Mouse (Mus musculus): ENCODE measurements at regions not wholly inside any gene's neighbourhood (a gene's known extent, or its start where the extent isn't known, plus 50 kb on each side); places are given as distances from the start of the nearest gene placed in this dataset.

GRCm38 (mm10) chr15:68428444-68429228, 1927.9 kb upstream of the Lrrc6 start:
- no peaks in the 10 kb centered on the region for H3K4me1 ChIP-seq
- peak; percentile 29; the same call in 1 of the 2 replicates for ATAC-seq (ENCODE audit: low FRiP score, low read depth)
- no peak overlapping the region for H3K9ac ChIP-seq
- WGBS, result 23% methylated on average over 6 of the region's 6 CpGs
- H3K27me3 ChIP-seq (replicated peaks), result no peaks in the 10 kb centered on the region
- no peaks in the 10 kb centered on the region for H3K9me3 ChIP-seq
- H3K4me3 ChIP-seq, result no peak overlapping the region
- H3K27ac ChIP-seq, result no peak overlapping the region
- H3K36me3 ChIP-seq, result no peaks in the 10 kb centered on the region
- H3K4me2 ChIP-seq (replicated peaks), result no peak overlapping the region

- Histone ChIP-seq H3K27ac (no peak overlapping the region), H3K9ac (no peak overlapping the region), H3K4me2 (replicated peaks) (no peak overlapping the region), H3K27me3 (replicated peaks) (no peaks in the 10 kb centered on the region), H3K9me3 (no peaks in the 10 kb centered on the region), H3K36me3 (no peaks in the 10 kb centered on the region), H3K4me3 (no peak overlapping the region), H3K4me1 (no peaks in the 10 kb centered on the region)
- WGBS, result 13% methylated on average over 1 of the region's 1 CpGs
- ATAC-seq (ENCODE audit: low FRiP score, low read depth), result no peak
These were observed 1916.4 kb upstream of the Lrrc6 start for GRCm38 (mm10) chr15:68417142-68417541.

GRCm38 (mm10) chr15:68415401-68415925, 1914.8 kb upstream of the Lrrc6 start:
- Histone ChIP-seq H3K9me3 (no peaks in the 10 kb centered on the region), H3K4me3 (no peak overlapping the region), H3K27me3 (replicated peaks) (no peaks in the 10 kb centered on the region), H3K27ac (no peak overlapping the region), H3K4me1 (no peaks in the 10 kb centered on the region), H3K9ac (no peak overlapping the region), H3K4me2 (replicated peaks) (no peak overlapping the region), H3K36me3 (no peaks in the 10 kb centered on the region)
- WGBS, result 43% methylated on average over 3 of the region's 3 CpGs
- 0 out of 2 replicates have a peak, but pooled peaks have one; percentile 33 for ATAC-seq (ENCODE audit: low FRiP score, low read depth)

GRCm38 (mm10) chr15:68414047-68414446, 1913.3 kb upstream of the Lrrc6 start:
- H3K4me3 ChIP-seq, result no peak overlapping the region
- no peak for ATAC-seq (ENCODE audit: low FRiP score, low read depth)
- no peaks in the 10 kb centered on the region for H3K9me3 ChIP-seq
- H3K9ac ChIP-seq, result no peak overlapping the region
- no peak overlapping the region for H3K27ac ChIP-seq
- H3K4me1 ChIP-seq, result no peaks in the 10 kb centered on the region
- no peaks in the 10 kb centered on the region for H3K27me3 ChIP-seq (replicated peaks)
- WGBS, result 67% methylated on average over 4 of the region's 4 CpGs
- no peak overlapping the region for H3K4me2 ChIP-seq (replicated peaks)
- H3K36me3 ChIP-seq, result no peaks in the 10 kb centered on the region

GRCm38 (mm10) chr15:68412697-68413096, 1912.0 kb upstream of the Lrrc6 start:
- no peaks in the 10 kb centered on the region for H3K4me1 ChIP-seq
- ATAC-seq (ENCODE audit: low FRiP score, low read depth), result no peak
- H3K9me3 ChIP-seq, result no peaks in the 10 kb centered on the region
- H3K36me3 ChIP-seq, result no peaks in the 10 kb centered on the region
- 89% methylated on average over 2 of the region's 2 CpGs for WGBS
- H3K27me3 ChIP-seq (replicated peaks), result no peaks in the 10 kb centered on the region
- no peak overlapping the region for H3K4me2 ChIP-seq (replicated peaks)
- no peak overlapping the region for H3K9ac ChIP-seq
- no peak overlapping the region for H3K27ac ChIP-seq
- H3K4me3 ChIP-seq, result no peak overlapping the region

GRCm38 (mm10) chr15:68412156-68412555, 1911.4 kb upstream of the Lrrc6 start:
- no peak for ATAC-seq (ENCODE audit: low FRiP score, low read depth)
- Histone ChIP-seq H3K9ac (no peak overlapping the region), H3K9me3 (no peaks in the 10 kb centered on the region), H3K4me1 (no peaks in the 10 kb centered on the region), H3K4me3 (no peak overlapping the region), H3K36me3 (no peaks in the 10 kb centered on the region), H3K27ac (no peak overlapping the region), H3K4me2 (replicated peaks) (no peak overlapping the region), H3K27me3 (replicated peaks) (no peaks in the 10 kb centered on the region)
- WGBS, result 93% methylated on average over 3 of the region's 3 CpGs

- Histone ChIP-seq H3K4me1 (no peaks in the 10 kb centered on the region), H3K9me3 (no peaks in the 10 kb centered on the region), H3K4me3 (no peak overlapping the region), H3K36me3 (no peaks in the 10 kb centered on the region), H3K27ac (no peak overlapping the region), H3K27me3 (replicated peaks) (no peaks in the 10 kb centered on the region), H3K4me2 (replicated peaks) (no peak overlapping the region), H3K9ac (no peak overlapping the region)
- no peak for ATAC-seq (ENCODE audit: low FRiP score, low read depth)
- 94% methylated on average over 3 of the region's 3 CpGs for WGBS
These were observed 1902.9 kb upstream of the Lrrc6 start for GRCm38 (mm10) chr15:68403554-68404070.

- Histone ChIP-seq H3K4me3 (no peak overlapping the region), H3K36me3 (no peaks in the 10 kb centered on the region), H3K9ac (no peak overlapping the region), H3K27me3 (replicated peaks) (no peaks in the 10 kb centered on the region), H3K27ac (no peak overlapping the region), H3K4me2 (replicated peaks) (no peak overlapping the region), H3K4me1 (no peaks in the 10 kb centered on the region), H3K9me3 (no peaks in the 10 kb centered on the region)
- ATAC-seq (ENCODE audit: low FRiP score, low read depth), result no peak
- 73% methylated on average over 1 of the region's 1 CpGs for WGBS
These were observed 1901.0 kb upstream of the Lrrc6 start for GRCm38 (mm10) chr15:68401726-68402125.

- H3K9ac ChIP-seq, result no peak overlapping the region
- 92% methylated on average over 4 of the region's 4 CpGs for WGBS
- H3K4me3 ChIP-seq, result no peak overlapping the region
- H3K27me3 ChIP-seq (replicated peaks), result no peaks in the 10 kb centered on the region
- H3K27ac ChIP-seq, result no peak overlapping the region
- ATAC-seq (ENCODE audit: low FRiP score, low read depth), result no peak
- no peak overlapping the region for H3K4me2 ChIP-seq (replicated peaks)
- no peaks in the 10 kb centered on the region for H3K36me3 ChIP-seq
- no peaks in the 10 kb centered on the region for H3K9me3 ChIP-seq
- no peaks in the 10 kb centered on the region for H3K4me1 ChIP-seq
These were observed 1900.3 kb upstream of the Lrrc6 start for GRCm38 (mm10) chr15:68401006-68401405.

- H3K9me3 ChIP-seq, result no peaks in the 10 kb centered on the region
- H3K9ac ChIP-seq, result no peak overlapping the region
- 94% methylated on average over 6 of the region's 6 CpGs for WGBS
- no peak overlapping the region for H3K27ac ChIP-seq
- no peak for ATAC-seq (ENCODE audit: low FRiP score, low read depth)
- no peaks in the 10 kb centered on the region for H3K36me3 ChIP-seq
- H3K4me1 ChIP-seq, result no peaks in the 10 kb centered on the region
- no peaks in the 10 kb centered on the region for H3K27me3 ChIP-seq (replicated peaks)
- H3K4me2 ChIP-seq (replicated peaks), result no peak overlapping the region
- H3K4me3 ChIP-seq, result no peak overlapping the region
These were observed 1895.9 kb upstream of the Lrrc6 start for GRCm38 (mm10) chr15:68396566-68396965.

GRCm38 (mm10) chr15:68394749-68395148, 1894.0 kb upstream of the Lrrc6 start:
- no peak overlapping the region for H3K4me3 ChIP-seq
- 0 out of 2 replicates have a peak, but pooled peaks have one; percentile 25 for ATAC-seq (ENCODE audit: low FRiP score, low read depth)
- no peaks in the 10 kb centered on the region for H3K4me1 ChIP-seq
- no peak overlapping the region for H3K27ac ChIP-seq
- no peak overlapping the region for H3K9ac ChIP-seq
- H3K4me2 ChIP-seq (replicated peaks), result no peak overlapping the region
- WGBS, result 86% methylated on average over 1 of the region's 1 CpGs
- no peaks in the 10 kb centered on the region for H3K27me3 ChIP-seq (replicated peaks)
- H3K36me3 ChIP-seq, result no peaks in the 10 kb centered on the region
- H3K9me3 ChIP-seq, result no peaks in the 10 kb centered on the region

GRCm38 (mm10) chr15:68394157-68394556, 1893.4 kb upstream of the Lrrc6 start:
- H3K9me3 ChIP-seq, result no peaks in the 10 kb centered on the region
- no peak for ATAC-seq (ENCODE audit: low FRiP score, low read depth)
- no peak overlapping the region for H3K4me3 ChIP-seq
- H3K4me2 ChIP-seq (replicated peaks), result no peak overlapping the region
- no peak overlapping the region for H3K9ac ChIP-seq
- H3K4me1 ChIP-seq, result no peaks in the 10 kb centered on the region
- no peaks in the 10 kb centered on the region for H3K36me3 ChIP-seq
- 95% methylated on average over 4 of the region's 4 CpGs for WGBS
- H3K27me3 ChIP-seq (replicated peaks), result no peaks in the 10 kb centered on the region
- H3K27ac ChIP-seq, result no peak overlapping the region

GRCm38 (mm10) chr15:68391737-68392136, 1891.0 kb upstream of the Lrrc6 start:
- WGBS, result 50% methylated on average over 1 of the region's 1 CpGs
- Histone ChIP-seq H3K9me3 (no peaks in the 10 kb centered on the region), H3K27ac (no peak overlapping the region), H3K27me3 (replicated peaks) (no peaks in the 10 kb centered on the region), H3K4me1 (no peaks in the 10 kb centered on the region), H3K4me2 (replicated peaks) (no peak overlapping the region), H3K36me3 (no peaks in the 10 kb centered on the region), H3K4me3 (no peak overlapping the region), H3K9ac (no peak overlapping the region)
- ATAC-seq (ENCODE audit: low FRiP score, low read depth), result no peak

All from neural tube, embryonic 12.5 days (tissue).